Mouse (Mus musculus) limb, embryonic 12.5 days (tissue): ENCODE results near the gene Srd5a1. TPM values are rescaled to one million over a fixed set of nuclear protein-coding genes. Genes with fewer than 3 reads are reported as not detected.
"Not testable (repeated sequence)": the region's sequence is repeated elsewhere in the genome, so short reads cannot be mapped to it uniquely, and the experiment has no call there.

Experiments used
- ATAC-seq: fragments of 200-750 bp; cut with Nextera tagmentation; 2 replicates; pipeline ENCODE4 v1.8.0; 2017; ENCODE audit warnings: low read depth, moderate TSS enrichment; ENCODE audit not compliant: insufficient number of reproducible peaks, insufficient read depth, low FRiP score, low TSS enrichment
- H3K27ac ChIP-seq: fragments of 300-500 bp; sonication (generic); 2 replicates; pipeline ENCODE4 v1.5.1; 2016; ENCODE audit warnings: mild to moderate bottlenecking, moderate library complexity
- H3K27me3 ChIP-seq: fragments of 300-500 bp; sonication (generic); 2 replicates; pipeline ENCODE4 v1.6.1; 2016; ENCODE audit warnings: mild to moderate bottlenecking, moderate library complexity
- H3K36me3 ChIP-seq: fragments of 300-500 bp; sonication (generic); 2 replicates; pipeline ENCODE4 v1.6.1; 2016; ENCODE audit warnings: mild to moderate bottlenecking, moderate library complexity
- H3K4me1 ChIP-seq: fragments of 300-500 bp; sonication (generic); replicated peaks from 2 replicates; pipeline ENCODE4 v1.6.1; 2016
- H3K4me2 ChIP-seq: fragments of 300-500 bp; sonication (generic); 2 replicates; pipeline ENCODE4 v1.6.1; 2016; ENCODE audit warnings: mild to moderate bottlenecking, moderate library complexity
- H3K4me3 ChIP-seq: fragments of 300-500 bp; sonication (generic); replicated peaks from 2 replicates; pipeline ENCODE4 v1.5.1; 2016; ENCODE audit warnings: mild to moderate bottlenecking
- H3K9ac ChIP-seq: fragments of 300-500 bp; sonication (generic); replicated peaks from 2 replicates; pipeline ENCODE4 v1.6.1; 2016; ENCODE audit warnings: mild to moderate bottlenecking, moderate library complexity
- H3K9me3 ChIP-seq: fragments of 300-500 bp; sonication (generic); 2 replicates; pipeline ENCODE4 v1.6.1; 2016; ENCODE audit warnings: mild to moderate bottlenecking, moderate library complexity
- WGBS: fragments of 180-500 bp; shearing (Covaris S2); methylation state at CpG from one replicate; pipeline ENCODE4 v1.1.7; 2016; 5-methylcytosine and 5-hydroxymethylcytosine counted together
- polyA plus RNA-seq: library from polyadenylated mRNA; unstranded; fragments of >200 nt; fragmentation: Nextera tagmentation; extraction: Ambion mirVana; gene quantifications from 2 replicates; pipeline ENCODE4 v1.2.1, GENCODE M21; 2016

Srd5a1 gene
- polyA plus RNA-seq, 1 experiment from 2014 or later: 27.9 TPM

- Histone ChIP-seq H3K27me3 (no peaks in the 10 kb centered on the region), H3K9me3 (no peaks in the 10 kb centered on the region), H3K27ac (no peak overlapping the region), H3K9ac (no peak overlapping the region), H3K4me1 (no peaks in the 10 kb centered on the region), H3K4me2 (no peak overlapping the region), H3K4me3 (no peak overlapping the region), H3K36me3 (peaks cover 93% of the 10 kb centered on the region)
- WGBS: 79% methylated on average over 5 of the region's 5 CpGs
- ATAC-seq: no peak
Measured at GRCm38 (mm10) chr13:69623843-69624242, 12.6 kb upstream of the Srd5a1 start.

DNA sequence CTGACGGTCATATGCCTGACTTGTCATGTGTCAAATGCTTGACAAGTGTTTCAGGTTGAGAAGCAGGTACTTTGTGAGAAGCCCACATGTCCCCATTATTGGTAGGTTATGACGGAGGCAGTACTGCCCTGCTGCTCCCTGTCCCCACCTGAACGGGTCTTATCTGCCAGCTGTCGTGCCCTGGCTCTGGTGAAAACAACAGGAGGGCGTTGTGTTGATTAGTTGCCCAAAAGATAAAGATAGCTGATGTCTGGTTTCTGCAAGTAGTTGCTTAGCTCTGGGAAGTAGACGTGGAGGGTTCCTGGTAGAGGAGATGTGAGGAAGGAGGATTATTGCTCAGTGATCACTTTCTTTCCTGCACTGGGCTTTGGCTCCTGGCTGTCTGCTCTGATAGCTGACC lies 5.5 kb upstream of the Srd5a1 start:
- Histone ChIP-seq H3K36me3 (peaks cover 80% of the 10 kb centered on the region), H3K9ac (no peak overlapping the region), H3K27ac (no peak overlapping the region), H3K9me3 (no peaks in the 10 kb centered on the region), H3K27me3 (no peaks in the 10 kb centered on the region), H3K4me2 (no peak overlapping the region), H3K4me3 (no peak overlapping the region), H3K4me1 (peaks cover 7% of the 10 kb centered on the region)
- 92% methylated on average over 6 of the region's 6 CpGs for WGBS
- ATAC-seq: no peak

- Histone ChIP-seq H3K4me3 (peak overlapping the region; percentile 85), H3K27ac (peak overlapping the region; percentile 20; the same call in 1 of the 2 replicates), H3K9me3 (no peaks in the 10 kb centered on the region), H3K9ac (peak overlapping the region; percentile 73), H3K36me3 (peaks cover 38% of the 10 kb centered on the region), H3K4me1 (peaks cover 11% of the 10 kb centered on the region), H3K4me2 (peak overlapping the region; percentile 68), H3K27me3 (peaks cover 3% of the 10 kb centered on the region; the same call in 1 of the 2 replicates)
- no peak for ATAC-seq
- 1% methylated on average over 24 of the region's 24 CpGs for WGBS
Measured at GRCm38 (mm10) chr13:69612175-69612544, 918 bp upstream of the Srd5a1 start.

GRCm38 (mm10) chr13:69610751-69611397 lies 368 bp downstream of the Srd5a1 start:
- Histone ChIP-seq H3K9ac (peak overlapping the region; percentile 59), H3K4me2 (peak overlapping the region; percentile 86), H3K4me3 (peak overlapping the region; percentile 85), H3K27me3 (peaks cover 3% of the 10 kb centered on the region; the same call in 1 of the 2 replicates), H3K4me1 (peaks cover 11% of the 10 kb centered on the region), H3K27ac (0 out of 2 replicates have a peak overlapping the region, but pooled peaks have one; percentile 54), H3K9me3 (no peaks in the 10 kb centered on the region), H3K36me3 (peaks cover 25% of the 10 kb centered on the region)
- peak; percentile 14 for ATAC-seq
- WGBS: under 1% methylated on average over 40 of the region's 40 CpGs

GRCm38 (mm10) chr13:69608734-69609133 lies 2.5 kb downstream of the Srd5a1 start:
- 78% methylated on average over 8 of the region's 8 CpGs for WGBS
- no peaks in the 10 kb centered on the region for H3K9me3 ChIP-seq

DNA sequence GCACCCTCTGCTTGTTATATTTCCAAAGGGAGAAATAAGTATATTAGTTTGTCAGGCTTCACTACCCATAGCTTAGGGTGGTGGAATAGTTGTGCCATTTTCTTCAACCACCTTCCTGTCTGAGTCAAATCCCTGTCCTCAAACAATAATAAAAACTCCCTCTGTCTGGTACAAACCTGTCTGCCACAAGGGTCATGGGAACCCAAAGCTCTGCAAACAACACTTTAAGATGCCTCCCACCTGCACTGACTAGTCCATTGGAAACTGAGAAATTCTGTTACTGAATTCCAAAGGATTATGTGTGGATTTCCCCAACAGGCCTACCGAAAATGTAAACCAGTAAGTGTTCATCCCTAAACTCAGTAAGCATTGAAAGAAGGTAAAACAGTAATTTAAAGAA lies 6.6 kb downstream of the Srd5a1 start:
- ATAC-seq: no peak
- WGBS: 97% methylated on average over 1 of the region's 1 CpGs
- H3K36me3 ChIP-seq: no peaks in the 10 kb centered on the region

More at GRCm38 (mm10) chr13:69608734-69609133, 2.5 kb downstream of the Srd5a1 start:
- H3K4me3 ChIP-seq: no peak overlapping the region
- no peak overlapping the region for H3K9ac ChIP-seq
- peaks cover 11% of the 10 kb centered on the region for H3K4me1 ChIP-seq
- peaks cover 3% of the 10 kb centered on the region; the same call in 1 of the 2 replicates for H3K27me3 ChIP-seq
- peaks cover 7% of the 10 kb centered on the region; the same call in 1 of the 2 replicates for H3K36me3 ChIP-seq
- no peak overlapping the region for H3K4me2 ChIP-seq
- H3K27ac ChIP-seq: no peak overlapping the region
- no peak for ATAC-seq

GRCm38 (mm10) chr13:69601321-69601720 lies 9.9 kb downstream of the Srd5a1 start:
- H3K27me3 ChIP-seq: no peaks in the 10 kb centered on the region
- no peaks in the 10 kb centered on the region for H3K9me3 ChIP-seq
- H3K4me3 ChIP-seq: no peak overlapping the region
- ATAC-seq: no peak
- no peak overlapping the region for H3K4me2 ChIP-seq
- H3K27ac ChIP-seq: no peak overlapping the region
- no peaks in the 10 kb centered on the region for H3K4me1 ChIP-seq
- no peaks in the 10 kb centered on the region for H3K36me3 ChIP-seq
- WGBS: 82% methylated on average over 5 of the region's 5 CpGs
- H3K9ac ChIP-seq: no peak overlapping the region

More for the DNA sequence above, 6.6 kb downstream of the Srd5a1 start:
- H3K4me3 ChIP-seq: no peak overlapping the region
- no peaks in the 10 kb centered on the region for H3K4me1 ChIP-seq
- no peak overlapping the region for H3K9ac ChIP-seq
- no peaks in the 10 kb centered on the region for H3K27me3 ChIP-seq
- H3K9me3 ChIP-seq: no peaks in the 10 kb centered on the region
- H3K27ac ChIP-seq: no peak overlapping the region
- H3K4me2 ChIP-seq: no peak overlapping the region

- not testable (repeated sequence) for H3K9me3 ChIP-seq, H3K27ac ChIP-seq, H3K27me3 ChIP-seq, ATAC-seq, H3K4me2 ChIP-seq, H3K9ac ChIP-seq, H3K4me1 ChIP-seq, H3K36me3 ChIP-seq, H3K4me3 ChIP-seq
- WGBS: 95% methylated on average over 5 of the region's 5 CpGs
Measured at GRCm38 (mm10) chr13:69600863-69601262, 10.4 kb downstream of the Srd5a1 start.

GRCm38 (mm10) chr13:69598867-69599266 lies 12.4 kb downstream of the Srd5a1 start:
- no peak for ATAC-seq
- no peak overlapping the region for H3K27ac ChIP-seq
- H3K36me3 ChIP-seq: no peaks in the 10 kb centered on the region
- no peaks in the 10 kb centered on the region for H3K4me1 ChIP-seq
- H3K4me3 ChIP-seq: no peak overlapping the region
- H3K4me2 ChIP-seq: no peak overlapping the region
- 92% methylated on average over 10 of the region's 10 CpGs for WGBS
- no peaks in the 10 kb centered on the region for H3K9me3 ChIP-seq
- H3K9ac ChIP-seq: no peak overlapping the region
- no peaks in the 10 kb centered on the region for H3K27me3 ChIP-seq

- Histone ChIP-seq H3K27me3 (no peaks in the 10 kb centered on the region), H3K27ac (no peak overlapping the region), H3K4me3 (no peak overlapping the region), H3K36me3 (peaks cover 6% of the 10 kb centered on the region), H3K9me3 (no peaks in the 10 kb centered on the region), H3K4me2 (no peak overlapping the region), H3K4me1 (no peaks in the 10 kb centered on the region), H3K9ac (no peak overlapping the region)
- no peak for ATAC-seq
- WGBS: 94% methylated on average over 2 of the region's 2 CpGs
Measured at GRCm38 (mm10) chr13:69596515-69596914, 14.7 kb downstream of the Srd5a1 start.

- no peak overlapping the region for H3K9ac ChIP-seq
Measured at GRCm38 (mm10) chr13:69595911-69596310, 15.3 kb downstream of the Srd5a1 start.

More at GRCm38 (mm10) chr13:69595911-69596310, 15.3 kb downstream of the Srd5a1 start:
- no peak overlapping the region for H3K4me3 ChIP-seq
- ATAC-seq: no peak
- 85% methylated on average over 6 of the region's 6 CpGs for WGBS
- no peaks in the 10 kb centered on the region for H3K9me3 ChIP-seq
- peaks cover 8% of the 10 kb centered on the region for H3K36me3 ChIP-seq
- no peaks in the 10 kb centered on the region for H3K27me3 ChIP-seq
- H3K4me1 ChIP-seq: no peaks in the 10 kb centered on the region
- H3K4me2 ChIP-seq: no peak overlapping the region
- no peak overlapping the region for H3K27ac ChIP-seq
